ENCODE assay signal across 8 mouse cellular contexts in genomic region chr12:36713866-36714662, GRCm38 (mm10).
DNase-seq lines count a peak whose midpoint lies in the region; TF ChIP-seq lines count a peak whose summit lies in the region.

No protein-coding gene starts in this region.

- H3K79me2 ChIP-seq in liver, adult 2 months (ENCODE audit: control insufficient read depth, insufficient read depth, low read length), result no peaks in the 10 kb centered on the region
- H3K79me2 ChIP-seq in myocyte (ENCODE audit: control insufficient read depth, insufficient read depth), result no peaks in the 10 kb centered on the region

- no peak overlapping the region for H3ac ChIP-seq in myocyte (ENCODE audit: control insufficient read depth, insufficient read length)

- H3K36me3 ChIP-seq in kidney, adult 2 months (ENCODE audit: control insufficient read depth, insufficient read depth, low read length), result no peaks in the 10 kb centered on the region
- H3K36me3 ChIP-seq in liver, adult 2 months (ENCODE audit: control insufficient read depth, insufficient read depth, low read length), result no peaks in the 10 kb centered on the region
- H3K36me3 ChIP-seq in myocyte (ENCODE audit: control insufficient read depth, insufficient read depth), result no peaks in the 10 kb centered on the region

- no peak overlapping the region for H3K4me3 ChIP-seq in kidney, adult 2 months (ENCODE audit: insufficient read depth, low read depth, low read length)
- H3K4me3 ChIP-seq in liver, adult 2 months (ENCODE audit: insufficient read depth, low read depth, low read length), result no peak overlapping the region
- H3K4me3 ChIP-seq in myocyte, result no peak overlapping the region

- H3K9ac ChIP-seq in liver, adult 2 months (ENCODE audit: low read depth, low read length), result no peak overlapping the region

- no peak overlapping the region for H3K27ac ChIP-seq in kidney, adult 2 months (ENCODE audit: insufficient read depth, low read depth, low read length)
- no peak overlapping the region for H3K27ac ChIP-seq in liver, adult 2 months (replicated peaks; ENCODE audit: insufficient read depth, low read depth, low read length)

- 13% methylated on average over 17 of the region's 17 CpGs for WGBS in kidney, adult 2 months
- WGBS in liver, adult 2 months, result 19% methylated on average over 17 of the region's 17 CpGs

- no peak for TF ChIP-seq POLR2A in kidney, adult 2 months (IDR thresholded peaks at IDR 0.05; ENCODE audit: low read depth, low read length)
- TF ChIP-seq POLR2A in liver, adult 2 months (IDR thresholded peaks at IDR 0.05; ENCODE audit: extremely low read depth, insufficient read depth, low read length), result no peak
- no peak for TF ChIP-seq POLR2A in myocyte (IDR thresholded peaks at IDR 0.05; ENCODE audit: insufficient read length, low read depth)

- peak; percentile 49 for TF ChIP-seq CTCF in kidney, adult 2 months (conservative IDR thresholded peaks at IDR 0.05; ENCODE audit: insufficient read depth, insufficient read length, low read depth, low read length)
- TF ChIP-seq CTCF in liver, adult 2 months (IDR thresholded peaks at IDR 0.05; ENCODE audit: low read depth, low read length), result peak; percentile 44

- no peaks in the 10 kb centered on the region; the same call in 1 of the 2 replicates for H3K27me3 ChIP-seq in kidney, adult 2 months (replicated peaks; ENCODE audit: control insufficient read depth, insufficient read depth, low read length)
- H3K27me3 ChIP-seq in liver, adult 2 months (ENCODE audit: control insufficient read depth, insufficient read depth, low read length), result no peaks in the 10 kb centered on the region
- no peaks in the 10 kb centered on the region for H3K27me3 ChIP-seq in myocyte (ENCODE audit: control insufficient read depth, insufficient read depth, insufficient read length)

- H3K4me2 ChIP-seq in myocyte (ENCODE audit: low read depth), result peak overlapping the region; percentile 76

- DNase-seq in left cerebral cortex, adult 18-20 months (ENCODE audit: low spot score in 2 of 2), result peak; percentile 13 to 19
- DNase-seq in left cerebral cortex, adult 11 months (ENCODE audit: low spot score), result no peak
- peak; percentile 7 to 13 for DNase-seq in cerebellum, postnatal 36 days
- DNase-seq in heart, adult 18-20 months, result peak; percentile 52 to 70
- DNase-seq in kidney, adult 2 months, result peak; percentile 41
- DNase-seq in liver, adult 2 months (ENCODE audit: extremely low read depth, low read depth, low spot score), result peak; percentile 7
- peak; percentile 6 for DNase-seq in thymus, postnatal 25 days

- H3K4me1 ChIP-seq in kidney, adult 2 months (ENCODE audit: control insufficient read depth, insufficient read depth, low read length), result no peaks in the 10 kb centered on the region
- no peaks in the 10 kb centered on the region; the same call in 1 of the 2 replicates for H3K4me1 ChIP-seq in liver, adult 2 months (ENCODE audit: control insufficient read depth, insufficient read depth, low read length)

TF ChIP-seq in myocyte, 11 proteins besides CTCF, POLR2A, EP300 and RAD21:
- TF ChIP-seq USF1 (IDR thresholded peaks at IDR 0.05; ENCODE audit: low read depth) (no peak), POLR2AphosphoS2 (IDR thresholded peaks at IDR 0.05; ENCODE audit: insufficient read length, low read depth) (no peak), MAX (IDR thresholded peaks at IDR 0.05; ENCODE audit: low read depth) (no peak), TCF3 (IDR thresholded peaks at IDR 0.05; ENCODE audit: insufficient read length, low read depth) (no peak), REST (IDR thresholded peaks at IDR 0.05; ENCODE audit: insufficient read depth, insufficient read length) (no peak), MYOD1 (IDR thresholded peaks at IDR 0.05; ENCODE audit: control insufficient read depth in 1 of 3, insufficient read length in 2 of 3, low read depth in 2 of 3) (no peak), E2F4 (IDR thresholded peaks at IDR 0.05; ENCODE audit: insufficient read depth) (no peak), CEBPB (IDR thresholded peaks at IDR 0.05; ENCODE audit: insufficient read depth, poor library complexity, severe bottlenecking) (no peak), MYOG (IDR thresholded peaks at IDR 0.05; ENCODE audit: control insufficient read depth in 1 of 3, insufficient read depth in 1 of 3, insufficient read length in 2 of 3, low read depth in 2 of 3) (no peak), SRF (IDR thresholded peaks at IDR 0.05; ENCODE audit: control insufficient read depth, insufficient read length, low read depth) (no peak), TCF12 (IDR thresholded peaks at IDR 0.05; ENCODE audit: insufficient read depth, poor library complexity, severe bottlenecking) (no peak)
